Mouse (Mus musculus) bone marrow macrophage, adult 2 months (primary cell): ENCODE results near the gene 1700069L16Rik.
A peak's percentile ranks its signal among the peaks of the same experiment; 100 is the strongest.

Experiments
- CTCF ChIP-seq: IDR thresholded peaks from 2 replicates; pipeline ENCODE4 v1.5.1; 2012; ENCODE audit warnings: low read depth, mild to moderate bottlenecking, low read length, moderate library complexity
- POLR2A ChIP-seq: IDR thresholded peaks from 2 replicates; pipeline ENCODE4 v1.6.1; 2012; ENCODE audit warnings: mild to moderate bottlenecking, low read depth, low read length, borderline replicate concordance

- TF ChIP-seq CTCF (peak; percentile 87), POLR2A (no peak)
Observed at GRCm38 (mm10) chr5:113773664-113774063, 49.1 kb upstream of the 1700069L16Rik start.
